Mouse (Mus musculus) hindbrain, embryonic 11.5 days (tissue): ENCODE measurements at regions not wholly inside any gene's neighbourhood (a gene's known extent, or its start where the extent isn't known, plus 50 kb on each side); places are given as distances from the start of the nearest gene placed in this dataset.

Experiments used
- ATAC-seq: fragments of 200-750 bp; cut with Nextera tagmentation; 2 replicates; pipeline ENCODE4 v1.8.0; 2017; ENCODE audit warnings: mild to moderate bottlenecking, moderate TSS enrichment, moderate library complexity; ENCODE audit not compliant: low FRiP score
- DNase-seq: peaks from one replicate; pipeline ENCODE4 v3.0.0-alpha.2; 2015; ENCODE audit warnings: low spot score
- H3K27ac ChIP-seq: fragments of 300-500 bp; sonication (generic); 2 replicates; pipeline ENCODE4 v1.5.1; 2014; ENCODE audit warnings: mild to moderate bottlenecking, low read depth, low read length
- H3K27me3 ChIP-seq: fragments of 300-500 bp; sonication (generic); 2 replicates; pipeline ENCODE4 v1.6.1; 2014; ENCODE audit warnings: mild to moderate bottlenecking, low read length, moderate library complexity, mixed read lengths; ENCODE audit not compliant: control insufficient read depth, insufficient read depth
- H3K36me3 ChIP-seq: fragments of 300-500 bp; sonication (generic); 2 replicates; pipeline ENCODE4 v1.6.1; 2014; ENCODE audit warnings: mild to moderate bottlenecking, low read length, moderate library complexity, mixed read lengths; ENCODE audit not compliant: control insufficient read depth, insufficient read depth
- H3K4me1 ChIP-seq: fragments of 300-500 bp; sonication (generic); replicated peaks from 2 replicates; pipeline ENCODE4 v1.6.1; 2014; ENCODE audit warnings: low read length, mixed read lengths; ENCODE audit not compliant: control insufficient read depth, insufficient read depth
- H3K4me2 ChIP-seq: fragments of 300-500 bp; sonication (generic); replicated peaks from 2 replicates; pipeline ENCODE4 v1.6.1; 2014; ENCODE audit warnings: mild to moderate bottlenecking, low read depth, low read length
- H3K4me3 ChIP-seq: fragments of 300-500 bp; sonication (generic); 2 replicates; pipeline ENCODE4 v1.5.1; 2014; ENCODE audit warnings: low read depth, low read length
- H3K9ac ChIP-seq: fragments of 300-500 bp; sonication (generic); 2 replicates; pipeline ENCODE4 v1.6.1; 2014; ENCODE audit warnings: low read depth, low read length
- H3K9me3 ChIP-seq: fragments of 300-500 bp; sonication (generic); 2 replicates; pipeline ENCODE4 v1.6.1; 2016; ENCODE audit warnings: low read length; ENCODE audit not compliant: control insufficient read depth
- WGBS: fragments of 180-500 bp; shearing (Covaris S2); extraction: QIAGEN DNeasy Blood & Tissue Kit; methylation state at CpG from one replicate; pipeline ENCODE4 v1.1.7; 2014; 5-methylcytosine and 5-hydroxymethylcytosine counted together

GRCm38 (mm10) chr6:49985127-49985526 is 124.9 kb upstream of the Mpp6 start:
- ATAC-seq (no peak), DNase-seq (peak; percentile 25)
- no peaks in the 10 kb centered on the region for H3K9me3 ChIP-seq
- H3K4me3 ChIP-seq: no peak overlapping the region
- WGBS: 52% methylated on average over 6 of the region's 6 CpGs
- no peak overlapping the region for H3K27ac ChIP-seq
- no peak overlapping the region for H3K4me2 ChIP-seq
- H3K27me3 ChIP-seq: no peaks in the 10 kb centered on the region
- no peak overlapping the region for H3K9ac ChIP-seq
- H3K36me3 ChIP-seq: no peaks in the 10 kb centered on the region
- H3K4me1 ChIP-seq: no peaks in the 10 kb centered on the region

- 88% methylated on average over 5 of the region's 5 CpGs for WGBS
- ATAC-seq: no peak
- no peaks in the 10 kb centered on the region for H3K36me3 ChIP-seq
Observed at GRCm38 (mm10) chr6:49987141-49987540, 122.9 kb upstream of the Mpp6 start.

GRCm38 (mm10) chr6:49987541-49988210 is 122.4 kb upstream of the Mpp6 start:
- DNase-seq: no peak
- whole genome bisulfite sequencing: 93% methylated on average over 3 of the region's 3 CpGs

More at GRCm38 (mm10) chr6:49987141-49987540, 122.9 kb upstream of the Mpp6 start:
- Histone ChIP-seq H3K27ac (no peak overlapping the region), H3K4me3 (no peak overlapping the region), H3K4me1 (no peaks in the 10 kb centered on the region), H3K9me3 (no peaks in the 10 kb centered on the region), H3K27me3 (no peaks in the 10 kb centered on the region), H3K4me2 (no peak overlapping the region), H3K9ac (no peak overlapping the region)
- DNase-seq: no peak

GRCm38 (mm10) chr6:49989585-49990521 is 120.2 kb upstream of the Mpp6 start:
- H3K4me2 ChIP-seq: no peak overlapping the region
- no peak for ATAC-seq
- WGBS: 92% methylated on average over 9 of the region's 9 CpGs

More at GRCm38 (mm10) chr6:49987541-49988210, 122.4 kb upstream of the Mpp6 start:
- no peaks in the 10 kb centered on the region for H3K9me3 ChIP-seq
- H3K27me3 ChIP-seq: no peaks in the 10 kb centered on the region
- no peak overlapping the region for H3K9ac ChIP-seq
- H3K27ac ChIP-seq: no peak overlapping the region
- ATAC-seq: no peak
- no peaks in the 10 kb centered on the region for H3K36me3 ChIP-seq
- H3K4me1 ChIP-seq: no peaks in the 10 kb centered on the region
- H3K4me2 ChIP-seq: no peak overlapping the region
- H3K4me3 ChIP-seq: no peak overlapping the region

GRCm38 (mm10) chr6:49990522-49990858 is 119.6 kb upstream of the Mpp6 start:
- no peak for DNase-seq
- Histone ChIP-seq H3K4me1 (no peaks in the 10 kb centered on the region), H3K9ac (no peak overlapping the region), H3K9me3 (no peaks in the 10 kb centered on the region), H3K27ac (no peak overlapping the region), H3K27me3 (no peaks in the 10 kb centered on the region), H3K4me2 (no peak overlapping the region), H3K36me3 (no peaks in the 10 kb centered on the region), H3K4me3 (no peak overlapping the region)
- WGBS: 71% methylated on average over 8 of the region's 8 CpGs
- ATAC-seq: no peak

More at GRCm38 (mm10) chr6:49989585-49990521, 120.2 kb upstream of the Mpp6 start:
- Histone ChIP-seq H3K4me1 (no peaks in the 10 kb centered on the region), H3K27ac (no peak overlapping the region), H3K27me3 (no peaks in the 10 kb centered on the region), H3K36me3 (no peaks in the 10 kb centered on the region), H3K4me3 (no peak overlapping the region), H3K9me3 (no peaks in the 10 kb centered on the region), H3K9ac (no peak overlapping the region)
- DNase-seq: no peak

- Histone ChIP-seq H3K27ac (no peak overlapping the region), H3K9me3 (no peaks in the 10 kb centered on the region), H3K9ac (no peak overlapping the region), H3K36me3 (no peaks in the 10 kb centered on the region), H3K4me2 (no peak overlapping the region), H3K27me3 (no peaks in the 10 kb centered on the region), H3K4me3 (no peak overlapping the region), H3K4me1 (no peaks in the 10 kb centered on the region)
- 87% methylated on average over 11 of the region's 11 CpGs for WGBS
- ATAC-seq (no peak), DNase-seq (no peak)
Observed at GRCm38 (mm10) chr6:49999365-49999764, 110.7 kb upstream of the Mpp6 start.

- Histone ChIP-seq H3K4me1 (no peaks in the 10 kb centered on the region), H3K4me2 (no peak overlapping the region), H3K36me3 (no peaks in the 10 kb centered on the region), H3K27me3 (no peaks in the 10 kb centered on the region), H3K9ac (no peak overlapping the region), H3K9me3 (no peaks in the 10 kb centered on the region), H3K4me3 (no peak overlapping the region), H3K27ac (no peak overlapping the region)
- ATAC-seq: no peak
- no peak for DNase-seq
- WGBS: 82% methylated on average over 4 of the region's 4 CpGs
Observed at GRCm38 (mm10) chr6:50008074-50008473, 102.0 kb upstream of the Mpp6 start.

GRCm38 (mm10) chr6:50008869-50009268 is 101.2 kb upstream of the Mpp6 start:
- H3K4me2 ChIP-seq: no peak overlapping the region
- H3K4me1 ChIP-seq: no peaks in the 10 kb centered on the region
- no peak overlapping the region for H3K27ac ChIP-seq
- no peaks in the 10 kb centered on the region for H3K36me3 ChIP-seq
- WGBS: 77% methylated on average over 3 of the region's 3 CpGs
- H3K9ac ChIP-seq: no peak overlapping the region
- no peaks in the 10 kb centered on the region for H3K9me3 ChIP-seq
- H3K27me3 ChIP-seq: no peaks in the 10 kb centered on the region
- no peak for ATAC-seq
- no peak for DNase-seq
- H3K4me3 ChIP-seq: no peak overlapping the region

- H3K4me1 ChIP-seq: no peaks in the 10 kb centered on the region
- H3K4me3 ChIP-seq: no peak overlapping the region
- no peak for DNase-seq
- ATAC-seq: no peak
- H3K27ac ChIP-seq: no peak overlapping the region
- no peaks in the 10 kb centered on the region for H3K36me3 ChIP-seq
- no peaks in the 10 kb centered on the region for H3K9me3 ChIP-seq
- no peak overlapping the region for H3K9ac ChIP-seq
- no peaks in the 10 kb centered on the region for H3K27me3 ChIP-seq
- no peak overlapping the region for H3K4me2 ChIP-seq
- 78% methylated on average over 7 of the region's 7 CpGs for WGBS
Observed at GRCm38 (mm10) chr6:50009339-50009738, 100.7 kb upstream of the Mpp6 start.
